Mouse (Mus musculus) liver, adult 2 months (tissue): ENCODE data around the gene Cfap157.

Experiments
- CTCF ChIP-seq: fragments of 200-500 bp; IDR thresholded peaks from 2 replicates; pipeline ENCODE4 v1.5.1; 2011; ENCODE audit warnings: low read depth, low read length, control low read depth
- POLR2A ChIP-seq: fragments of 200-500 bp; IDR thresholded peaks from 2 replicates; pipeline ENCODE4 v1.6.1; 2011; ENCODE audit warnings: low read length, control low read depth; ENCODE audit not compliant: insufficient read depth; ENCODE audit errors: extremely low read depth

GRCm38 (mm10) chr2:32791297-32791696, 7.1 kb upstream of the Cfap157 start:
- TF ChIP-seq CTCF = no peak
- no peak for TF ChIP-seq POLR2A
